Mouse (Mus musculus) kidney, postnatal 10 days (tissue): ENCODE data around the gene Abhd15.
A peak's percentile ranks its signal among the peaks of the same experiment; 100 is the strongest.
"Not testable (repeated sequence)": the region's sequence is repeated elsewhere in the genome, so short reads cannot be mapped to it uniquely, and the experiment has no call there.

Experiments used
- DNase-seq: peaks from one replicate; pipeline ENCODE4 v3.0.0; 2021; ENCODE audit warnings: mixed read lengths

Abhd15 gene

DNA sequence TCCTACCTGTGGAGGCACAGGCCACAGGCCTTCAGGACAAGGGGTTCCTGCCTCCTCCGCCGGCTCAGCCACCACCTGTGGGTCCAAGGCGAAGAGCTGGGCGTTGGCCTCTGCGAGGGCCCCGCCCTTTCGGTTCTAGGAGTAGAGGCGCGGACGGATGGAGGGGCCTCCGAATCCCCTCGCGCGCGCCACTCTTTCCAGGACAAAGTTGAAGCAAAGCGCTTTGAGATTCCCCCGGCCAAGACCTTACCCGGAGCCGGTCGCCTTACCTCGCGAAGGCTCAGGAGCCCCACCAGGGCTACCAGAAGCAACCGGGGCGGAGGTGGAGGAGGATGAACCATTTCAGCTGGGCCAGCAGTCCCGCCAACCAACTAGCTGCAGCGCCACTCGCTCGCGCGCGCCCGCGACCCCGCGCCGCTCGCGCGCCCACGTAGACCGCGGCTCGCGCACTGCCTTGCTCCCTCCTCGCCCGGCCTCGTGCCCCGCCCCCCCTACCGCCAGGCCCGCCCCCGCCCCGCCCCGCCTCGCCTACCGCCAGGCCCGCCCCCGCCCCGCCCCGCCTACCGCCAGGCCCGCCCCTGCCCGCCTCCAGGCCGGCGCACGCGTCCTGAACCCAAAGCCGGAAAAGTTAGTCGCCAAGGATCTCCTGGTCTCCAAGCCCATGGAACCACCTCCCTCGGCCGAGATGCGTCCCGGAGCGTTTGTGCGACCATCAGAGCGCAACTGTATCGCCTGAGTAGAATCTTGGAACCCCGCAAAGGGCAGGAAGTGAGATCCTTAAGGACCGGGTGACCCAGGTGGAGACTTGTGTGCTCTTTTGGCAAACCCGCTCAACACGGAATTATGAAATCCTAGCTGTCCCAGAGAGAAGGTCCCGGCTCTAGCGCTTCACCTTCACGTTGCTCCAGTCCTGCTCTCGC is 1.8 kb upstream of the Abhd15 start:
- DNase-seq = peak; percentile 95

DNA sequence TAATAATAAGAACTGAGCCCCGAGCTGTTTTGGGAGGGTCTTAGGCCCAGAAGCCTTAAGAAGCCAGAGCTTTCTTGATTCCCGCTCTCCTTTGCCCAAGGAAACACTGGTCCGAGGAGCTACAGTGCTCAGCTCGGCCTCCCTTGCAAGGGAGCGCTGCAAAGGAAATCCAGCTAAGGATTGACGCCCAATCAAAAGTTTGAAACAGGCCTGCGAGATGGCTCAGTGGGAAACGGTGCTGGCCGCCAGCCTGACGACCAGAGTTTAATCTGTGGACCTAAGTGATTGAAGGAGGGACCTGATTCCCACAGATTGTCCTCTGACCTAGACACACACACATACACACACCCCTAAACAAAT is 1.1 kb upstream of the Abhd15 start:
- peak; percentile 39 for DNase-seq

DNA sequence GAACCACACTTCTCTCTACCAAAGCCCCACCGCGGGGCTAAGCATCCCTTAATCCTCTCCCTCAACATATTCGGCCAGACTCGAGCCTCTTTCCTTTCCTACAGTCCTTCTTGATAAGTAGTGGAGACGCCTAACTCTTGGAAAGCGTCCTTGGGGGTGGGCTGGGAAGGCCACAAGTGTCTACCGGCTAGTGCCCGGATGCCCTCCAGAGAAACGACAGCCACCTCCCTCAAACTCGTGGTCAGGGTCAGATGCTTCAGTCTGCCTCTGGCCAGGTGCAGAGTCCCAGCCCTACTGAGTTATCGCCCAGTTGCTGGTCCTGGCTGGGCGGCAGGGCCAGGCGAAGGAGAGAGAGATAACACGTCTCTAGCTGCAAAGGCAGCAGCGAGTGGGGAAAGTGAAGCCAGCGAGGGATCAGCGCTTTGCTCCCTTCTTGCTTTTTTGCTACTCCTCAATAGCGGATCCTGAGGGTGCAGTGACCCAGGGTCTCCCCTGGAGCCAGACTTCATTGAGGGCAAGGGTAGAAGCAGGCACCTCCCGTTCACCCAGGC is 565 bp upstream of the Abhd15 start:
- peak; percentile 37 for DNase-seq

DNA sequence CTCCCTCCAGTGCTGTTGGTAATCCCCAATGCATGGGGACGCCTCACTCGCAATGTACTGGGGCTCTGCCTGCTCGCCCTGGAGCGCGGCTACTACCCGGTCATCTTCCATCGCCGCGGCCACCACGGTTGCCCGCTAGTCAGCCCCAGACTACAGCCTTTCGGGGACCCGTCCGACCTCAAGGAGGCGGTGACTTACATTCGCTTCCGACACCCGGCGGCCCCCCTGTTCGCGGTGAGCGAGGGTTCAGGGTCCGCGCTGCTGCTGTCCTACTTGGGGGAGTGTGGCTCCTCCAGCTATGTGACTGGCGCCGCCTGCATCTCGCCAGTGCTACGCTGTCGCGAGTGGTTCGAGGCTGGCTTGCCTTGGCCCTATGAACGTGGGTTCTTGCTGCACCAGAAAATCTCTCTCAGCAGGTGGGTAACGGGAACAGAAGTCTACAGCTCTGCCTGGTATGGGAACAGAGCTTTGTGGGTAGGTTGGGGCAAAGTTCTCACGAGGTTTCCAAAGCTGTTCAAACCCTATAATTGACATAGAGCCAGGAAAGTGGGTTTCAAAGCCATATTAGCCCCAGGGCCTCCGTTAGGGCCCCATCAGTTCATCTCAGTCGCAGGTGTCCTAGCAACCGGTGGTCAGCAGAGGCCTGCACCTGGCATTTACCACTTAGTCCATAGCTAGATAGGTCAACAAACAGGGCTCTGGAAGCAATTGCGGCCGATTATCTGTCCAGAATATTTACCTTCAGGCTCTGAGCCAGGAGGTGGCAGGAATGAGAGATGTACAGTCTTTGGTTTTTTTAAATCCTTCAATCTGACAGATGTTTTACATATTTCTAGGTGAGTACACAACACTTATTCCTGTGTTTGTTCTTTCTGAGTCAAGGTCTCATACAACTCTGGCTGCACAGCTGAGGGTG is 974 bp downstream of the Abhd15 start, which contains the start of gene Trp53i13:
Gene Trp53i13 (minus strand): TSS at position 344 of the 916 bp plus-strand sequence.
- DNase-seq = peak; percentile 51

DNA sequence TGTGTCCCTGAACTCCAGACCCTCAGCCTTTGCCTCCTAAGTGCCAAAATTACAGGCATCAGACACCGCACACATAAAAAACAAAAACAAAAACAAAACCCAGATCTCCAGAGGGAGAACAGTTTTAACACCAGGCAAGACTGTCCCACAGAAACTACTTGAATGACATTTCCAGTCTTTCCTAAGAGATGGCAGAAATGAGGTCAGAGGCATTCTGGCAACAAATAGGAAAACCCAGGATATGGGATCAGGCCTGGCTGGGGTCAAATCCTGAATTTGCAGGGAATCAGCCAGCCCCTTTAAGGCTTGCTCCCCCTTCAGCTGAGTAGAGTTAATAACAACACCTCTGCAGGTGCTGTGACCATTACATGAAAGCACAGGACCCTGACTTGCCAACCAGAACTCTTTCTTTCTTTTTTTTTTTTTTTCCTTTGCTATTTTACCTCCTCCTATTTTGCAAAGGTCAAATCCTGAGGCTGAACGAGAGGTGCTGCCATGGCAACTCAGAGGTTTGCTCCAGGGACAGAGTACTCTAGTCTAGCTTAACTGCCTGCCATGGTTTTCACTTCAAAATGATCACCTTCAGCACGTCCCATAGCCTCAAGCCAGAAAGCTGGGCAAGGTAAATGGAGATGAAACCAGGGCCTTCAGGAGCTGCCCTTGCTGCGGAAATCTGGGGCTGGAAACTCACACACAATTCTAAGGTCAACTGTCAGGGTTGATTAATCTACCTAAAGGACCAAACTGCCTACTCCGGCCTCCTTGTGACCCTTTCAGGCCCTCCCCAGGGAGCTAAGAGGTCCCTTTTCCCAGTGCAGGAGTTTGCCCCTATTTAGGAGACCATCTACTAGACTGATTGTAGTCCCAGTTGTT is 1.9 kb downstream of the Abhd15 start:
- no peak for DNase-seq

DNA sequence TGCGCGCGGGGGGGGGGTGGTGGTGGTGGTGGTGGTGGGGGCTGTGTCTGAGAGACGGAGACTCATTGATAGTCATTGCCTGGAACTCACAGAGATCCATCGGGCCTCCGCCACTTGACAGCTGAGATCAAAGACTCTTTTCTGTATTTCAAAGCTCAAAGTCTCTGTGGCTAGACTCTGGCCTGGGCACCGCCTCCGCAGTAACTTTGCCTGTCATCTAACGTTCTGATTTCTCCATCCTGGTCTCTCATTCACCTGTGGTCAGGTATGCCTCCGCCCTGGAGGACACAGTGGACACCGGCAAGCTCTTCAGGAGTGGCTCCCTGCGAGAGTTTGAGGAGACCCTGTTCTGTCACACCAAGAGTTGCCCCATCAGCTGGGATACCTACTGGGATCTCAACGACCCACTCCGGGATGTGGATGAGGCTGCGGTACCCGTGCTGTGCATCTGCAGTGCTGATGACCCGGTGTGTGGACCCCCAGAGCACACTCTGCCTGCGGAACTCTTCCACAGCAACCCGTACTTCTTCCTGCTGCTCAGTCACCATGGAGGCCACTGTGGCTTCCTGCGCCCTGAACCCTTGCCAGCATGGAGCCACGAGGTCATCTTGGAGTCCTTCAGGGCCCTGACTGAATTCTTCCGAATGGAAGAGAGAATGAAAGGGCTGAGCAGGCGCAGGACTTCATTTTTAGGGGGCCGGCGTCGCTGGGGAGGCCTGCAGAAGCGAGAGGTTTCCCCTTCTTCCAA is 3.3 kb downstream of the Abhd15 start:
- no peak for DNase-seq

DNA sequence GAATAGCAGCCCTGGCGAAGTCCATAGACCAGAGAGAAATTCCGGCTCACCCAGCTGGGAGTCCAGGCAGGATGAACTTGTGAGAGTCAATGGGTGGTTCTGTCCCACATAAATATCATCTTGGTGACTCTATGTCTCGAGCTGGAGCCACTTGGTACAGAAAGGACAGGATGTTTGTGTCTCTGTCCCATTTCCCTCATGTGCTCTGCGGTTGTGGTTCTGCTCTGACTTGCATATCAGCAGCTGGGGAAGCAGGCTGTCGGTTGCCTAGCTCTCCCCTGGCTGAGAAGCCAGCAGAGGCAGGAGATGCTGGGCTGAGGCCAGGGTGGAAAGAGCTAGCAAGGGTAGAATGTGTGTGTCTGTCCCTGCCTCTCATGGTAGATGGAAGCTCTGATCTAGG is 4.1 kb downstream of the Abhd15 start, which contains the start of gene Gm10392:
Gene Gm10392 (minus strand): TSS at position 156 of the 400 bp plus-strand sequence.
- peak; percentile 41 for DNase-seq

DNA sequence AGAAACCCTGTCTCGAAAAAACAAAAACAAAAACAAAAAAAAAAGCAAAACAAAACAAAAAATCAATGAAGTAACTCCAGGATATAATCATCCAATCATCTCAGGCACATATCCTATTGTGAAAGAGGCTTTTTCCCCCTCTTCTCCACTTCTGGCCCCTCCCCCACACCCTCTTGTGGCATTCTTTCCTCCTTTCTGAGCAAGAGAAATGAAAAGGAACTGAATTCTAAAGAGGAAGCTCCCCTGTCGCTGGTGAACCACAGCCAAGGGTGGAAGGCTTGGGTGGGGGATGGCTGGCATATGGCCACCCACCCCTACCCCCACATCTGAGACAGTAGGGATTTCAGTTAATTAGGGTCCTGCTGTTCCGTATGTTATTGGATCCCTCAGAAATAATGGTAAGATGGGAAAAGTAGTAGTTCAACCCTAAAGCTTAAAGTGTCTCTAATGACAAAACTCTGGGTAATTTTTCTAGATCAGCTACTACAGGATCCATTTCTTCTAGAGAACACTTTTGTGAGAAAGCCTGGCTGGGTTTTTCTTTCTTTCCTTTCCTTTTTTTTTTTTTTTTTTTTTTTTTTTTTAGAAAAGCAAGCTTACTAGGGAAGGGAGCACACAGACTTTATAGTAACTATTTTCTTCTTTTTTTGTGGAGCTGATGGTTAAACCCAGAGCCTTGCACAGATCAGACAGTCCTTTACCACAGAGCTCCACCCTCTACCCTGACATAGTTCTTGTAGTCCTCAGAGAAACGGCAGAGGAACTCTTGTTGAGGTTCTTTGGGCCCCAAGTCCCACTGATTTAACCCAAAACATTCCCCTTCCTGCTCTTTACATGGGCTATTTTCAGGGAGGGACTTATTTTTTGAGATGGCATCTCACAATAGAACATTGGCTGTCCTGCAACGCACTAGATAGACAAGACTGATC is 5.9 kb downstream of the Abhd15 start:
- peak; percentile 38 for DNase-seq

DNA sequence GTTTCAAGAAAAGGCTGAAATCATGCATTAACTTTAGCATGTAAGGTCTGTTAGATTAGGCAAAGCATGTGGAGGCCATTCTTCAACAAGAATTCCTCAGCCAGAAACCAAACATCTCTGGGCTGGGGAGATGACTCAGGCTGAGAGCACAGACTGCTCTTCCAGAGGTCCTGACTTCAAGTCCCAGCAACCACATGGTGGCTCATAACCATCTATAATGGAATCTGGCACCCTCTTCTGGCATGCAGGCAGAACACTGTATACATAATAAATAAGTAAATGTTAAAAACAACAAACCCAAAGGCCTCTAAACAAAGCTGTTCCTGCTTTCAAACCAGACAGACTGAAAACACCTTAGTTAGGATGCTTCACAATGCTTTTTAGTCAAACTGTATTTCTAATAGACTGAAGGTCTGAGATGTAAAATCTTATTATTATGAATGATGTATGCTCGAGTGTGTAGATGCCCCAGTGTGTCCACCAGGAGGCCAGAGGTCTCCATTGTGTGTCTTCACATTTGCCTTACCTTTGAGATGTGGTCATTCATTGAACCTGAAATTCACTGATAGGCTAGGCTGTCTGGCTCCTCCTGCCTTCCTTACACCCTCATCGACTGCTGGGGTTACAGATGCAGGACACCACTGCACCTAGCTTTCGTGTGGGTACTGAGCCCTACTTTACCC is 11.0 kb downstream of the Abhd15 start:
- DNase-seq = no peak

DNA sequence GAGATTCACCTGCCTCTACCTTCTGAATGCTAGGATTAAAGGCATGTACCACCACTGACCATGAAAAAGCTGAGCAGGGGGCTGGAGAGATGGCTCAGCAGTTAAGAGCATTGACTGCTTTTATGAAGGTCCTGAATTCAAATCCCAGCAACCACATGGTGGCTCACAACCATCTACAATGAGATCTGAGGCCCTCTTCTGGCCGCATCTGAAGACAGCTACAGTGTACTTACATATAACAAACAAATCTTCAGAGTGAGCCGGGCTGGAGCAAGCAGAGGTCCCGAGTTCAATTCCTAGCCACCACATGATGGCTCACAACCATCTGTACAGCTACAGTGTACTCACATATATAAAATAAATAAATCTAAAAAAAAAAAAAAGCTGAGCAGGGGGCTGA is 13.5 kb downstream of the Abhd15 start:
- DNase-seq = not testable (repeated sequence)

DNA sequence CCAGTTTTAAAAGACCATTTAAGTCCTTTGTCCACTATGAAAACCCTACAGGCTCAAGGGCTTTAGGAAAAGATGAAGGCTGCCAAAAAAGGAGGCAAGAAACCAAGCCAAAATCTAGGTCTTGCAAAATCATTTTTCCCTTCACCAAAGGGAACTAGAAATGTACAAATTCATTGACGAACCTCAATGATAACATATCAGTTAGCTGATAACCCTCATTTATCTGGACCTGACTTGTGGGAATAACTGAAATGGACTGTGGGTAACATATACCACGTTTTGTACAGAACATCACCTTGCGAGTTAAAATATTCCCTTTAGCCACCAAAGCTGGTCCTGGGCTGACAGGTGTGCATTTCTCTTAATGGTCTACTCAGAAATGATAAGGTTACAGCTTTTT is 14.7 kb downstream of the Abhd15 start:
- no peak for DNase-seq

DNA sequence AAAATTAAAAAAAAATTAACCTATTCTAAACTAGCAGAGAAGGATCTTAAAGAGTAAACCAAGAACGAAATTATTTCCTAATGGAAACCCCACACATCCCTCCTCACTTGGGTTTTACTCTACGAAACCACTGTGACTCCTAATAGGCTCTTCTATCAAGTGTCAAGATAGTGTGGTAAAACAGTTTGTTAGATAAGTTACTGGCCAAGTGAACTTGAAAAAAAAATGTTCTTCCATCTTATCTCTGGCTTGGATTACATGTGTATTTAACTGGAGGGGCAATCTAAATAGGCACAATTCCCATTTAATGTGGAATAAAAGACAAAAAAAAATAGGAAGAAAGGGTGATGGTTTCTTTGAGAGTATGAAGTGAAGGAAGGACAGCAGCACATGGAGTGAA is 15.9 kb downstream of the Abhd15 start:
- no peak for DNase-seq

DNA sequence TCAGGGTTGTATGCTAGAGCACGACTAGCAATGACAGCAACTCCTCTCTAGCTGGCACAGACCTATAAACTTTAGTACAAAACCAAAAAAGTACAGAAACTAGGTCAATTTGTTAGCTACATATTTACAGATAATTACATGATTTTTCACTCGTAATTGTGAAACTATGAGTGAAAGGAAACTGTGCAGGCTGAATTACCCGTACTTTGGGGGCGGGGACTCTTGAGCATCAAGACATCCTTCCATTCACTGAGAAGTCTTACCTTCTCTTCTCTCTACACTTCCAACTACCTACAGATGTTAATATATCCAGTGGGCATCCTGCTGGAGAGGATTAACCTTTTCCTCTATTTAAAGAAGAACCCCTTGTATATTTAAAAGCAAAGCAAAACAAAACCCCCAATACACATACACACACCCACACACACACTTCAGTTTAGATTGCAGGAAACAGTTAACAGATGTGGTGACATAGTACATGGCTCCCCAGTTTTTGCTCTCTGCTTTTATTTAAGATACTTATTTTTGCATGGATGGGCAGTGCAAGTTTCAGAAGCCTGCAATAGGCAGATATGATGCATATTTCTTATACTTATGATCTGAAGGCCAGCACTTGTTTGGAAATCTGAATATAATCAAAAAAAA is 17.4 kb downstream of the Abhd15 start:
- no peak for DNase-seq

DNA sequence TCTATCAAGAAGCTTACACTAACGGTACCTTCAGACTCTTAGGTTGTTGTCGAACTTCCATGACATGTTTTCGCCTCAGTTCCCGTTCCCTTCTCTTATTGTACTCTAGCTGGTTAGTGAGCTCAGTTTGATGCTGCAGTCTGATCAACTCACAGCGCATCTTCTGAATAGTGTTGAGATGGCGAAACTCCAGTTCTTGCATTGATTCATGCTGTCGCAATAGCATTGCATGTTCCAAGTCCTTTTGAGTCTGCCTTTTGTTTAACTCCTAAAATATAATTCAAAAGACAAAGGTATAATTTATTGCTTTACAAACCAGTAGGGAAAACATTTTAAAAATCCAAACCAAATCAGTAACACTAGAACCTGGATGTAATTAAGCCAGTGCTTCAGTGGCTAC is 30.3 kb downstream of the Abhd15 start:
- no peak for DNase-seq

DNA sequence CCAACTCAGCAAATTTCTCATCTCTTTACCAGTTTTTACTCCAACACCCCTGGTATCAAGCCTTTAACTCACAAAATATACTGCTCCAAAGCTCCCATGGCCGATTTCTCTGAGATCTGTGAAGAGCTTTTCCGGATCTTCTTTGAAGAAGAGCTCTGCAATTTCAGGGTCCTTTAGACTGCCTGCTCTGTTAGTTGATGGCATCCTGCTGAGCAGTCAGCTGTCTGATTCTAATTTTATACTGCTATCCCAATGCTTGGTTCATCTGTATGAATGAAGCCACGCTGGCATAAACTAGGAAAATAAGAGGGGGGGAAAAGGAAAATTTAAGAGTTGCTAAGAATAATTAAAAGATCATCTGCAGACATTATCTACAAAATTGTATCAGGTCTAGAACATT is 70.3 kb downstream of the Abhd15 start:
- no peak for DNase-seq
